Mouse (Mus musculus) hindbrain, embryonic 12.5 days (tissue): ENCODE measurements around the gene C1galt1. TPM values are rescaled to one million over a fixed set of nuclear protein-coding genes. Genes with fewer than 3 reads are reported as not detected.

ENCODE experiments used
- ATAC-seq: fragments of 200-750 bp; cut with Nextera tagmentation; 2 replicates; pipeline ENCODE4 v1.8.0; 2017; ENCODE audit warnings: moderate TSS enrichment; ENCODE audit not compliant: low FRiP score
- H3K27ac ChIP-seq: fragments of 300-500 bp; sonication (generic); 2 replicates; pipeline ENCODE4 v1.5.1; 2016; ENCODE audit warnings: mild to moderate bottlenecking
- H3K27me3 ChIP-seq: fragments of 300-500 bp; sonication (generic); 2 replicates; pipeline ENCODE4 v1.6.1; 2016; ENCODE audit warnings: mild to moderate bottlenecking
- H3K36me3 ChIP-seq: fragments of 300-500 bp; sonication (generic); 2 replicates; pipeline ENCODE4 v1.6.1; 2016; ENCODE audit warnings: mild to moderate bottlenecking
- H3K4me1 ChIP-seq: fragments of 300-500 bp; sonication (generic); 2 replicates; pipeline ENCODE4 v1.6.1; 2016
- H3K4me2 ChIP-seq: fragments of 300-500 bp; sonication (generic); replicated peaks from 2 replicates; pipeline ENCODE4 v1.6.1; 2016; ENCODE audit warnings: mild to moderate bottlenecking
- H3K4me3 ChIP-seq: fragments of 300-500 bp; sonication (generic); 2 replicates; pipeline ENCODE4 v1.5.1; 2016; ENCODE audit warnings: mild to moderate bottlenecking
- H3K9ac ChIP-seq: fragments of 300-500 bp; sonication (generic); 2 replicates; pipeline ENCODE4 v1.6.1; 2016; ENCODE audit warnings: mild to moderate bottlenecking, moderate library complexity
- H3K9me3 ChIP-seq: fragments of 300-500 bp; sonication (generic); replicated peaks from 2 replicates; pipeline ENCODE4 v1.6.1; 2016; ENCODE audit warnings: mild to moderate bottlenecking
- WGBS: fragments of 180-500 bp; shearing (Covaris S2); methylation state at CpG from one replicate; pipeline ENCODE4 v1.1.7; 2016; 5-methylcytosine and 5-hydroxymethylcytosine counted together
- polyA plus RNA-seq: library from polyadenylated mRNA; unstranded; fragments of >200 nt; fragmentation: Nextera tagmentation; extraction: Ambion mirVana; gene quantifications from 2 replicates; pipeline ENCODE4 v1.2.1, GENCODE M21; 2016

Gene C1galt1
- 2.0 and 2.5 TPM in 2 replicates for polyA plus RNA-seq

- Histone ChIP-seq H3K4me2 (peak within 1 kb of the TSS; percentile 58), H3K9me3 (no peaks in the 10 kb centered on the region), H3K27ac (peak within 1 kb of the TSS; percentile 92), H3K27me3 (no peaks in the 10 kb centered on the region), H3K4me3 (peak within 1 kb of the TSS; percentile 79), H3K36me3 (no peaks in the 10 kb centered on the region), H3K9ac (peak within 1 kb of the TSS; percentile 85), H3K4me1 (peaks cover 11% of the 10 kb centered on the region; the same call in 1 of the 2 replicates)
- WGBS: under 1% methylated on average over 50 of the region's 93 CpGs
- peak; percentile 84 for ATAC-seq
Observed at GRCm38 (mm10) chr6:7844802-7845679, at the start of gene C1galt1. Gene C1galt1 (plus strand): TSS chr6:7844842.

- H3K36me3 ChIP-seq: no peaks in the 10 kb centered on the region
- H3K4me2 ChIP-seq: no peak overlapping the region
- 87% methylated on average over 6 of the region's 6 CpGs for WGBS
- no peaks in the 10 kb centered on the region for H3K4me1 ChIP-seq
- no peak overlapping the region for H3K9ac ChIP-seq
- H3K9me3 ChIP-seq: no peaks in the 10 kb centered on the region
- H3K27ac ChIP-seq: no peak overlapping the region
- no peaks in the 10 kb centered on the region for H3K27me3 ChIP-seq
- no peak overlapping the region for H3K4me3 ChIP-seq
- ATAC-seq: no peak
Observed at GRCm38 (mm10) chr6:7799969-7800368, 44.7 kb upstream of the C1galt1 start.

- no peaks in the 10 kb centered on the region for H3K36me3 ChIP-seq
- H3K4me1 ChIP-seq: no peaks in the 10 kb centered on the region
- H3K9me3 ChIP-seq: no peaks in the 10 kb centered on the region
- no peak overlapping the region for H3K9ac ChIP-seq
- H3K4me3 ChIP-seq: no peak overlapping the region
- no peak overlapping the region for H3K27ac ChIP-seq
- ATAC-seq: no peak
- no peak overlapping the region for H3K4me2 ChIP-seq
- WGBS: 93% methylated on average over 9 of the region's 9 CpGs
- no peaks in the 10 kb centered on the region for H3K27me3 ChIP-seq
Observed at GRCm38 (mm10) chr6:7803765-7804542, 40.7 kb upstream of the C1galt1 start.

GRCm38 (mm10) chr6:7814146-7814545 is 30.5 kb upstream of the C1galt1 start:
- no peaks in the 10 kb centered on the region for H3K27me3 ChIP-seq
- no peak overlapping the region for H3K9ac ChIP-seq
- no peaks in the 10 kb centered on the region for H3K9me3 ChIP-seq
- H3K4me2 ChIP-seq: no peak overlapping the region
- no peak for ATAC-seq
- no peak overlapping the region for H3K27ac ChIP-seq
- 47% methylated on average over 2 of the region's 2 CpGs for WGBS
- H3K4me1 ChIP-seq: no peaks in the 10 kb centered on the region
- no peaks in the 10 kb centered on the region for H3K36me3 ChIP-seq
- H3K4me3 ChIP-seq: no peak overlapping the region

GRCm38 (mm10) chr6:7816233-7816632 is 28.4 kb upstream of the C1galt1 start:
- no peak for ATAC-seq
- WGBS: 85% methylated on average over 5 of the region's 5 CpGs

GRCm38 (mm10) chr6:7822688-7823087 is 22.0 kb upstream of the C1galt1 start:
- Histone ChIP-seq H3K4me2 (no peak overlapping the region), H3K27ac (no peak overlapping the region)
- 47% methylated on average over 6 of the region's 6 CpGs for WGBS

More at GRCm38 (mm10) chr6:7816233-7816632, 28.4 kb upstream of the C1galt1 start:
- Histone ChIP-seq H3K27me3 (no peaks in the 10 kb centered on the region), H3K9me3 (no peaks in the 10 kb centered on the region), H3K36me3 (no peaks in the 10 kb centered on the region), H3K4me2 (no peak overlapping the region), H3K27ac (no peak overlapping the region), H3K4me1 (no peaks in the 10 kb centered on the region), H3K4me3 (no peak overlapping the region), H3K9ac (no peak overlapping the region)

GRCm38 (mm10) chr6:7830793-7831192 is 13.8 kb upstream of the C1galt1 start:
- H3K9me3 ChIP-seq: no peaks in the 10 kb centered on the region
- no peaks in the 10 kb centered on the region for H3K36me3 ChIP-seq
- no peaks in the 10 kb centered on the region for H3K4me1 ChIP-seq
- no peak overlapping the region for H3K4me2 ChIP-seq
- 77% methylated on average over 8 of the region's 8 CpGs for WGBS
- H3K9ac ChIP-seq: no peak overlapping the region
- ATAC-seq: no peak
- H3K27ac ChIP-seq: no peak overlapping the region
- H3K27me3 ChIP-seq: no peaks in the 10 kb centered on the region
- H3K4me3 ChIP-seq: no peak overlapping the region

More at GRCm38 (mm10) chr6:7822688-7823087, 22.0 kb upstream of the C1galt1 start:
- Histone ChIP-seq H3K36me3 (no peaks in the 10 kb centered on the region), H3K4me1 (no peaks in the 10 kb centered on the region), H3K27me3 (no peaks in the 10 kb centered on the region), H3K9me3 (no peaks in the 10 kb centered on the region), H3K4me3 (no peak overlapping the region), H3K9ac (no peak overlapping the region)
- no peak for ATAC-seq

- ATAC-seq: no peak
- Histone ChIP-seq H3K9ac (no peak overlapping the region), H3K27me3 (no peaks in the 10 kb centered on the region), H3K4me3 (no peak overlapping the region), H3K27ac (no peak overlapping the region), H3K4me2 (no peak overlapping the region), H3K36me3 (no peaks in the 10 kb centered on the region), H3K9me3 (no peaks in the 10 kb centered on the region), H3K4me1 (no peaks in the 10 kb centered on the region)
- WGBS: 64% methylated on average over 6 of the region's 6 CpGs
Observed at GRCm38 (mm10) chr6:7832564-7833175, 12.0 kb upstream of the C1galt1 start.

- Histone ChIP-seq H3K9me3 (no peaks in the 10 kb centered on the region), H3K27ac (no peak overlapping the region), H3K27me3 (no peaks in the 10 kb centered on the region), H3K36me3 (no peaks in the 10 kb centered on the region), H3K9ac (no peak overlapping the region), H3K4me3 (peak overlapping the region; percentile 79), H3K4me2 (peak overlapping the region; percentile 58), H3K4me1 (peaks cover 11% of the 10 kb centered on the region; the same call in 1 of the 2 replicates)
- 67% methylated on average over 10 of the region's 10 CpGs for WGBS
- no peak; the same call in 1 of the 2 replicates for ATAC-seq
Observed at GRCm38 (mm10) chr6:7843726-7844411, 773 bp upstream of the C1galt1 start.

- ATAC-seq: peak; percentile 100
- under 1% methylated on average over 30 of the region's 33 CpGs for WGBS
- H3K9me3 ChIP-seq: no peaks in the 10 kb centered on the region
- no peaks in the 10 kb centered on the region for H3K27me3 ChIP-seq
- H3K27ac ChIP-seq: peak overlapping the region; percentile 92
- H3K36me3 ChIP-seq: no peaks in the 10 kb centered on the region
- H3K4me1 ChIP-seq: peaks cover 11% of the 10 kb centered on the region; the same call in 1 of the 2 replicates
- H3K4me2 ChIP-seq: peak overlapping the region; percentile 58
- H3K4me3 ChIP-seq: peak overlapping the region; percentile 79
- peak overlapping the region; percentile 85 for H3K9ac ChIP-seq
Observed at GRCm38 (mm10) chr6:7844412-7844801, 235 bp upstream of the C1galt1 start.

- ATAC-seq: no peak
Observed at GRCm38 (mm10) chr6:7845680-7846017, 1.0 kb downstream of the C1galt1 start.

More at GRCm38 (mm10) chr6:7845680-7846017, 1.0 kb downstream of the C1galt1 start:
- Histone ChIP-seq H3K27ac (no peak overlapping the region), H3K36me3 (no peaks in the 10 kb centered on the region), H3K27me3 (no peaks in the 10 kb centered on the region), H3K9ac (no peak overlapping the region), H3K4me1 (peaks cover 11% of the 10 kb centered on the region; the same call in 1 of the 2 replicates), H3K4me2 (peak overlapping the region; percentile 58), H3K4me3 (peak overlapping the region; percentile 79), H3K9me3 (no peaks in the 10 kb centered on the region)
- WGBS: 30% methylated on average over 6 of the region's 6 CpGs
